Mouse (Mus musculus) bone marrow macrophage, adult 2 months (primary cell): Measurements from ENCODE around the gene Pf4.
"Not testable (repeated sequence)": the region's sequence is repeated elsewhere in the genome, so short reads cannot be mapped to it uniquely, and the experiment has no call there.

ENCODE experiments used
- CTCF ChIP-seq: IDR thresholded peaks from 2 replicates; pipeline ENCODE4 v1.5.1; 2012; ENCODE audit warnings: low read depth, mild to moderate bottlenecking, low read length, moderate library complexity
- POLR2A ChIP-seq: IDR thresholded peaks from 2 replicates; pipeline ENCODE4 v1.6.1; 2012; ENCODE audit warnings: mild to moderate bottlenecking, low read depth, low read length, borderline replicate concordance

DNA sequence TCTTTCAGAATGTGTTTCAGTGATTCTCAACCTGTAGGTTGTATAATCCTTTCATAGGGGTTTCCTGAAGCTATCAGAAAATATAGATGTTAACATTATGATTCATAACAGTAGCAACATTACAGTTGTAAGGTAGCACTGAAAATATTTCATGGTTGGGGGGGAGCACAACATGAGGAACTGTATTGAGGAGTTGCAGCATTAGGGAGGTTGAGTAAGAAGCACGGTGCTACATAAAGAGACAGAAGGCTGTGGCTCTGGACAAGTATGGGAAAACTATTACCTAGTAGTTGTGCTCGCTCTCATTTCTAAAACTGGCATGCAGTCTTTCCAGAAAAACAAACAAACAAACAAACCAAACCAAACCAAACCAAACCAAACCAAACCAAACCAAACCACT is 23.2 kb downstream of the Pf4 start:
- not testable (repeated sequence) for TF ChIP-seq CTCF, POLR2A
